Mouse (Mus musculus): Measurements from ENCODE around the gene Olfr159.

- TF ChIP-seq CTCF (IDR thresholded peaks at IDR 0.05; ENCODE audit: borderline replicate concordance, insufficient read depth, low read length): no peak
- no peak for TF ChIP-seq POLR2A (IDR thresholded peaks at IDR 0.05; ENCODE audit: low read depth, low read length)
Observed at GRCm38 (mm10) chr4:43737144-43737543, 33.7 kb downstream of the Olfr159 start.
